Mouse (Mus musculus): ENCODE results near the gene Olfr1274-ps.
"Not testable (repeated sequence)": the region's sequence is repeated elsewhere in the genome, so short reads cannot be mapped to it uniquely, and the experiment has no call there.

Gene Olfr1274-ps

DNA sequence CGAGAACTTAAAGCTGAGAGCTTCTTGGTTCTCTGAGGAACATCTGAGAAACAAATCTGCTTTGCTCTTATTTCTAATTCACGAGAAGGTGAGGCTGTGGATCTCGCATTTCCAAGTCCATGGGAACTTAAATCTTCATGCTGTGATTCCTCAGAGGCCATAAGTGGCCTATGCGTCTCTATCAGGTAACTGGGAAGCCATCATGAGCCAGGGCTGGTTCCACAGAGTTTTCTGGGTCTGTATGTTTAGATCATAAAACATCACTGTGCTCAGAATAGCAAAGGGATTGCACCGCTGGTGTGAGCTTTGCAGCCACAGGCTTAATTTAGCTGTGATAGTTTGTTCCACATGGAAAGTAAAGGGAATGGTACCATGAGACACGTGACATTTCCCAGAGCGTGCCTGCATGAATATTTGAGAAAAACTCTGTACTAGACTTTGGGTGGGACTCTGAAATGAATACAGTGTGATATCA lies at the start of gene Olfr1274-ps:
Olfr1274-ps (plus strand) TSS at position 51 of the 475 bp plus-strand sequence.
- DNase-seq (ENCODE audit: low spot score) = not testable (repeated sequence)

DNA sequence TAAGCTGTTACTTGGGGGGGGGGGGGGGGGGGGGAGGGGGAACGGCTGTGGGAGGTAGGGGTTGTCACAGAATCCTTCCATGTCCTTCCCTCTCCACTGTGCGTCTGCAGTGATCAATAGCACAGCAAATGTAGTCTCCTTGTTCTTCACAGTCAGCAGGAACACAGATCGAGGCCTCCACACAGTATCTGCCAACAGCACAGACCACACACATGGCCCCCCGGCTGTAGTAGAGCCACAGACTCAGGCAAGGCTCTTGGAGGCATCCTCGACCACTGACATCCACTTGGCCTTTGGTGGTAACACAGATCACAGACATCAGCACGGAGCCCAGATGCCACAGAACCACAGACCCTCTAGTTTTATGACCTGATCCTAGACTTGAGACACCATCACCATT lies 47.4 kb upstream of the Olfr1274-ps start:
- not testable (repeated sequence) for DNase-seq (ENCODE audit: low spot score)

DNA sequence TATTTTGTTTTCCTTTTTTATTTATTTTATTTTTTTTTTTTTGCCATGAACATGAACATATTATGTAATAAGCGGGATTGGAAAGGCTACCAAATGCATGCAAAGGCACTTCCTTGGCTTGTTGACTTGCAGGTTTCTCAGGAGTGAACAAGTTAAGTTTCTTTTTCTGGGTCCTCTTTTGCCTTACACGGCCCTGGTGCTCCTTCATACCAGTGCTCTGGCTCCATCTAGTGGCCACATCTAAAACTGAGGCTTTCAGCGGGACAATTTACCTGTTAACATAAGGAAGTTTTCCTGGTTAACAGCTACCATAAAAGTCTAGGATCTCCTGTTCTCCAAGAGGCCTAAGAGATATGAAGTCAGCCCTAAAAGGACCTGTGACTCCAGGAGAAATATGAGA lies 46.9 kb upstream of the Olfr1274-ps start:
- DNase-seq (ENCODE audit: low spot score) = not testable (repeated sequence)

DNA sequence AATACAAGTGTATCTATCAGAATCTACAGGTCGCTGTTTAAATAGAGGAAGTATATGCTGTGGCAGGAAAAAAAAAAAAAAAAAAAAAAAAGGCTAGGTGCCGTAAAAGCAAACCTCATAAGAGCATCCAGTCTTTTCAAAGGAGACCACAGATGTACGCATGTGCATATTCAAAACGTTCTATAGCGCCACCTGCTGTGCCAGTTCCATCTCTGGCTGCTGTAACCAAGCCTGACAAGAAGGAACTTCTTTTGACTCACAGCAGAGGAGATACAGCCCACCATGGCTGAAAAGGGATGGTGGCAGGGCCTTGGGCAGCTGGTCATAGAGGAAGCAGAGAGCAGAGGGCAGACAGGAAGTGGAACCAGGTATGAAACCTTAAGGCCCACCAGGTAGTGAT lies 39.3 kb upstream of the Olfr1274-ps start:
- DNase-seq (ENCODE audit: low spot score) = not testable (repeated sequence)

DNA sequence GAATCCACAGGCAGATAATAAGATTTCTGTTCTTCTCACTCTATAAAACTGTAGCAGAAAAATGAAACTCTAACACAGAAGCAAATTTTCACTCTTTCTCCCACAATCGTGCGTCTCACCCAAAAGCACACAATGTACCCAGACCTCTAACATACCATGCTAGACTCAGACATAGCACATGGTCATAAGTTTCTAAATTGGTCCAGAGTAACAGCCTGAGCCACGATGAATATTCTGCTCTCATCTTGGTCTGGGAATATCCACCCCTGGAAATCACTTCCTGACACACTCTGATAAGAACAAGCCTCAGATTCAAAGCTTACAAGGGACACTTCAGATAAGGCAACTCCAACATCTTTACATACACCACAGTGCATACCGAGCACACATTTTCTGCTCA lies 38.3 kb upstream of the Olfr1274-ps start:
- not testable (repeated sequence) for DNase-seq (ENCODE audit: low spot score)

DNA sequence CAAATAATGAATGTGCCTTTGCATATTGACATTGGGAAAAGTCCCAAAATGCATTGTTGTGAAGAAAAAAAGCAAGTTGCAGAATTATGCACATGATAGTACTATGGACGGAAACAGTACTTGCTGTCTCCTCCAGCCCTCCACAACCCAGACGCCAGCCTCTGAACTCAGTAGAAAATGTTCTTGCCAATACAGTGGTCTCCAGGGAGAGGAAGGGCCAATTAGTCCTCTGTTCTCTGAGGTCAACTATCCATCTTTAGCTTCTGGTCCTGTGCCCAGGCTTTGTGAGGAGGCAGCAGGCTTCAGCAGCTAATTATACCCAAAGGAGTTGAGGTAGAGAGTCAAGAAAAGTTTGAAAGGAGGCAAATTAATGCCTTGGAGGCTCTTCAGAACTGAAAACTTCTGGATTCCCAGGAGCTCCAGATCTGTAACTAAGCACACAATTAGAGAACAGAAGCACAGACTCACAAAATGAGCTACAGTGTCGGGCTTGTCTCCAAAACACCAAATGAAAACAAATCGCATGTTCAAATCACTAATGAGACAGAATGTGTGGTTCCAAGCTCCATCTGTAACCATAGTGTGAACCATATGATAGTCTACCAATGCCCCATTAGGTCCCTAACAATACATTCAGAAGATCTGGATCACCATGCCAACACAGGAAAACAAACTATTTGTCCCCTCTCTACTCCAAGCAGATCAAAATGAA lies 15.8 kb downstream of the Olfr1274-ps start:
- not testable (repeated sequence) for DNase-seq (ENCODE audit: low spot score)

DNA sequence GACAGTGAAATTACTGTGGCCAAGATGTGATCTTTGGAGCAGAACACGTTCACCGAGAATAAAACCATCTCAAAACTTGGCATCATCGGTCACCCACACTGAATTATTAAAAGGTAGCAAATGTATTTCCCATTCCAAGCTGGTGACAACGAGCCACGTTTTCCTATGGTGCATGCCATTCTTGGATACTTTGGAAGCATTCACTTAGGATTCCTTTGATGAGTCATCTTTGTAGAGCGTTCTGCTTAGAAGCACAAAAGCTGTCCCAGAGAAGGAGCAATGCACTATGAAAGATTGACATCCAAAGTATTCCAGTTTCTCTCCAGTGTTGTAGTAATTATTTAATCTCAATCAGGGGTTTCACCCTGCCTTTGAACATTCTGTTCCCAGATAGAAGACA lies 23.8 kb downstream of the Olfr1274-ps start:
- not testable (repeated sequence) for DNase-seq (ENCODE audit: low spot score)

DNA sequence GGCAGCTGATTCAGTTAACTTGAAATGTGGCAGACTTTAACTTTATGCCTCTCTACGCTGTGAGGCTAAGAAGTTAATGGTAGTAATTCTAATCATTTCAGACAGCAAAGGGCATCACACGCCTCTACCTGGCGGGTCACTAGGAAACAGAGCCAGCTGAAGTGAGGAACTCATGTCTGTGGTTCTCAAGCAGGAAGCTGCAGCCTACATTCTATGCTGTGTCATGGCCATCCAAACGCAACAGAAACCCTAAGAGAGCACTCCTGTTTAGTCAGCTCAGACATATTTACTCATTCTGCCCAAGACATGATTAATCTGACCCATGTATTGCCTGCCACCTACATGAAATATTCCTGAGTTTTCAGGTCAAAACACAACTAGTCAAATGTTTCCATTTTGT lies 26.5 kb downstream of the Olfr1274-ps start:
- not testable (repeated sequence) for DNase-seq (ENCODE audit: low spot score)

DNA sequence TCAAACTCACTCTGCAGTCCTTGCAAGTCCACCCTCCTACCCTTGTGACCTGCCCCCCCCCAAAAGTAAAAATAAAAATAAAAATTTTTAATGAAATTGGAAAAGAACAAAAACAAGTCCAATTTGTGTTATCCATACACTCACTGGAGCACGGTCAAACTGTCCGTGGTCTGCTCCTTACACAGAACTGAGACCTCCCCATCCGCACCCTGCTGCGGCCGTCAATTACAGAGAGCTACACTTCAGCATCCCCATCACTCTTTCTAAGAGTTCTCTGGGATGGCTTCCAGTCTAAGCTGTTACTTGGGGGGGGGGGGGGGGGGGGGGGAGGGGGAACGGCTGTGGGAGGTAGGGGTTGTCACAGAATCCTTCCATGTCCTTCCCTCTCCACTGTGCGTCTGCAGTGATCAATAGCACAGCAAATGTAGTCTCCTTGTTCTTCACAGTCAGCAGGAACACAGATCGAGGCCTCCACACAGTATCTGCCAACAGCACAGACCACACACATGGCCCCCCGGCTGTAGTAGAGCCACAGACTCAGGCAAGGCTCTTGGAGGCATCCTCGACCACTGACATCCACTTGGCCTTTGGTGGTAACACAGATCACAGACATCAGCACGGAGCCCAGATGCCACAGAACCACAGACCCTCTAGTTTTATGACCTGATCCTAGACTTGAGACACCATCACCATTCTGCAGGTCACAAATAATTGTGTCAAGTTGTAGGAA lies 30.7 kb downstream of the Olfr1274-ps start:
- not testable (repeated sequence) for DNase-seq (ENCODE audit: low spot score)

DNA sequence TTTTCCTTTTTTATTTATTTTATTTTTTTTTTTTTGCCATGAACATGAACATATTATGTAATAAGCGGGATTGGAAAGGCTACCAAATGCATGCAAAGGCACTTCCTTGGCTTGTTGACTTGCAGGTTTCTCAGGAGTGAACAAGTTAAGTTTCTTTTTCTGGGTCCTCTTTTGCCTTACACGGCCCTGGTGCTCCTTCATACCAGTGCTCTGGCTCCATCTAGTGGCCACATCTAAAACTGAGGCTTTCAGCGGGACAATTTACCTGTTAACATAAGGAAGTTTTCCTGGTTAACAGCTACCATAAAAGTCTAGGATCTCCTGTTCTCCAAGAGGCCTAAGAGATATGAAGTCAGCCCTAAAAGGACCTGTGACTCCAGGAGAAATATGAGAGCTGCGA lies 31.3 kb downstream of the Olfr1274-ps start:
- DNase-seq (ENCODE audit: low spot score) = not testable (repeated sequence)

DNA sequence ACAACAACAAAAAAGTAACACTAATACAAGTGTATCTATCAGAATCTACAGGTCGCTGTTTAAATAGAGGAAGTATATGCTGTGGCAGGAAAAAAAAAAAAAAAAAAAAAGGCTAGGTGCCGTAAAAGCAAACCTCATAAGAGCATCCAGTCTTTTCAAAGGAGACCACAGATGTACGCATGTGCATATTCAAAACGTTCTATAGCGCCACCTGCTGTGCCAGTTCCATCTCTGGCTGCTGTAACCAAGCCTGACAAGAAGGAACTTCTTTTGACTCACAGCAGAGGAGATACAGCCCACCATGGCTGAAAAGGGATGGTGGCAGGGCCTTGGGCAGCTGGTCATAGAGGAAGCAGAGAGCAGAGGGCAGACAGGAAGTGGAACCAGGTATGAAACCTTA lies 39.0 kb downstream of the Olfr1274-ps start:
- DNase-seq (ENCODE audit: low spot score) = not testable (repeated sequence)

DNA sequence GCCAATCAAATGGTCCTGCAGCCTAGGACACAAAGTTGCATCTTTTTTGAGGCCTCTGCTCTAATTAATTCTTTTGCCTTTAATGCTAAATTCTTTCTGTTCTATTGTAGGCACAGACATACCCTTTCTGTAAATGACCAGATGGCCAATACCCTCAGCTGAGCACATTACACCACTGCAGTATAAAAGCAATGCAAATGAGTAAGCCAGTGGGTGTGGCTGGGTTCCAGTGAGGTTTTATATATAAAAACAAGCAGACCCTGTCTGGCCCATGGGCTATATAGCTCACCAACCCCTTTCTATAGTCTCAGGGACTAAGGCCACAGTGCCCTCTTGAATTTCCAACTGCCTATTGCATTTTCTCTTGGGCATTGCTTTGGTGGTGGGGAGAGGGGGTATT lies 41.7 kb downstream of the Olfr1274-ps start:
- not testable (repeated sequence) for DNase-seq (ENCODE audit: low spot score)

DNA sequence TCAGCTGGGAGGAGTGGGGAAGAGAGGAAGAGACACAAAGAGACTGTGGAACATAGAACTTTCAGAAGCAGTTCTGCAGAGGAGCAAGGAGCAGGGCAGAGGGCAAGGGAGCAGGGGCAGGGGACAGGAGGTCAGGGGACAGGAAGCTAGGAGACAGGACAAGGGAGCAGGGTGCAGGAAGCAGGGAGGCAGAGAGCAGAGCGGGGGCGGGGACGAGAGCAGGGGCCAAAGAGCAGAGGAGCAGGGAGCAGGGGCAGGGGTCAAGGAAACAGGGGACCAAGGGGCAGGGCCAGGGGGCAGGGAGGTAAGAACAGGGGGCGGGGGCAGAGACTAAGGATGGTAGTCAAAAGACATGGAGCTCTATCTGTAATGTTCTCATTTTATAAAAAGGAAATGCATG lies 43.3 kb downstream of the Olfr1274-ps start:
- not testable (repeated sequence) for DNase-seq (ENCODE audit: low spot score)

DNA sequence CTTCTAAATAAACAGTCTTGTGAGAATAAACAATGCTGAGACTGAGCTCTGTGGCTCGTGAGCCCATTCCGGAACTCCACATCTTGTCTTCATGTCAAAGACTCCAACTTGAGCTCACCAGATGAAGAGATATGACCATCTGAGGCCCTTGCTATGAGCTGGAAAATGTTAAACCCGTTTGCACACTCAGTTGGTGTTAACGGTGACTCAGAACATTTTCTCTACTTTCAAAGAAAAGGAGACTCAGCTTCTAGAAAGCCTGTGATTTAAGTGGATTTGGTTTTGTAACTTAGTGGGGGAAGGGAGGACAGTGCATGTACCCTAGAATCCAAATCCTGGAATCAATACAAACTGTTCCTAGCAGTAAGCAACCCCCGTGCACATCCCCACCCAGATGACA lies 45.3 kb downstream of the Olfr1274-ps start:
- DNase-seq (ENCODE audit: low spot score) = no peak

DNA sequence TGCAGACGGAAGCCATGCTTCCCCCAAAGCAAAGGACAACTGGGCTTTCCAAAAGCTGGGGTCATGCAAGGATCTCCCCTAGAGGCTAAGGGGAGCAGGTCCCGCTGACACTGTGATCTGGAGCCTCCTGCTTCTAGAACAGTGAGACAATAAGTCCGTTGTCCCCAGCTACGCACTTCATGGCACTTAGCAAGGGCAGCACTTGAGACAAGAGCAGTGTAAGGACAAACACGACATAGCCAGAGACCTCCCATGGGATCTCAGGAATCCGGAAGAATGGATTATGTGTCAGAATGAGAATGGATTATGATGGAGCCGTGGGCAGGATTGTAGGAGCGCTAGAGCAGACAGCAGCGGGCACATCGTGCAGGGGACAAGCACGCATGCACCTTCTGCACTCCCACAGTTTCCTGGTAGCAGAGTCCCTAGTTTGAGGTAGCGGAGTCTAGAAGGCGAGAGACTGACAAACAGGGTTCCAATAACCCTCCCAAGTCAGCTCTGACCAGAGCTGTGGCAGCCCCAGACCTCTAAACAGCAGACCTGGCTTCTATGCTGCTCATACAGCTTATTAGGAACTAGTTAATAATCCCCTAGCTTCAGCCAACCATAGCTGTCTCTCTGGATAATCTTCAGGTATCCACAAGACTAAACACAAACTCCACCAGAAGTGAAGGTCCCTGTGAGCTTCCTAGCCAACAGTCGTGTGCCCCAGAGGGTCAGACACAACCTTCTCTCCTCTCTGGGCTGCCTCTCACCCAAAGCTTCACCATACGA lies 50.7 kb downstream of the Olfr1274-ps start:
- DNase-seq (ENCODE audit: low spot score) = no peak

DNA sequence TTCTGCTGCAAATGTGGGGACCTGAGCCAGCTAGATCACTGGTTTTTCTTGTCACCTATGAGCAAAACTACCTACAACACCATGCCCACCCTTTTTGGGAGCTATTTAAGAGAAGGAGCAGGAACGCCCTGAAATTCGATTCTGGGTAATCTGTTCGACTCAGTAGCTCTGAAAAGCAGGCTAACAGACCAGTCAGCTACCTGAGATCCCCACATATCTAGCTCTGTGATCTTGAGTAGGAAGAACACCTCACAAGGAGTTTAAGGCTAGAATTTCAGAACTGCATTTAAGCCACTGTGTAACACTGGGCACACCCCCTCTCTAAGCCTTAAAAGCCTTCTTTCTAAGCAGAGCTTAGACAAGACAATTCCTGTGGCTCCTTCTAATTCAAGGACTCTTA lies 53.9 kb downstream of the Olfr1274-ps start:
- DNase-seq (ENCODE audit: low spot score) = no peak

Data from embryo, embryonic 10 days (tissue).